Mouse (Mus musculus): Measurements from ENCODE around the gene Klhdc7b. TPM values are rescaled to one million over a fixed set of nuclear protein-coding genes. Genes with fewer than 3 reads are reported as not detected.

Klhdc7b gene
- total RNA-seq, 2 experiments from 2014 or later = 0.13 to 0.18 TPM

GRCm38 (mm10) chr15:89374801-89375534, 9.7 kb upstream of the Klhdc7b start:
- DNase-seq (ENCODE audit: low spot score in 2 of 2) = no peak

- DNase-seq (ENCODE audit: low spot score in 2 of 2) = no peak
These were observed 8.7 kb upstream of the Klhdc7b start for GRCm38 (mm10) chr15:89376040-89376439.

GRCm38 (mm10) chr15:89376957-89377356, 7.8 kb upstream of the Klhdc7b start, which contains the start of gene Tymp:
Gene Tymp, minus strand, starts transcription at chr15:89377039.
- DNase-seq (ENCODE audit: low spot score in 2 of 2) = no peak

- DNase-seq (ENCODE audit: low spot score in 2 of 2) = no peak
These were observed 7.4 kb upstream of the Klhdc7b start for GRCm38 (mm10) chr15:89377362-89377761.

GRCm38 (mm10) chr15:89377938-89378828, 6.5 kb upstream of the Klhdc7b start:
- DNase-seq (ENCODE audit: low spot score in 2 of 2) = peak in 1 of 2 experiments; percentile 14

- peak in 1 of 2 experiments; percentile 18 for DNase-seq (ENCODE audit: low spot score in 2 of 2)
These were observed 5.8 kb upstream of the Klhdc7b start, which contains the start of gene Odf3b for GRCm38 (mm10) chr15:89378831-89379401. Gene Odf3b, minus strand, starts transcription at chr15:89379282.

GRCm38 (mm10) chr15:89379429-89379828, 5.3 kb upstream of the Klhdc7b start:
- no peak for DNase-seq (ENCODE audit: low spot score in 2 of 2)

GRCm38 (mm10) chr15:89387127-89387526, 2.4 kb downstream of the Klhdc7b start:
- no peak for DNase-seq (ENCODE audit: low spot score in 2 of 2)

- DNase-seq (ENCODE audit: low spot score in 2 of 2) = no peak
These were observed 5.4 kb downstream of the Klhdc7b start for GRCm38 (mm10) chr15:89390081-89390480.

- DNase-seq (ENCODE audit: low spot score in 2 of 2) = no peak
These were observed 12.2 kb downstream of the Klhdc7b start for GRCm38 (mm10) chr15:89396883-89397282.

GRCm38 (mm10) chr15:89398146-89398545, 13.4 kb downstream of the Klhdc7b start:
- no peak for DNase-seq (ENCODE audit: low spot score in 2 of 2)

- no peak for DNase-seq (ENCODE audit: low spot score in 2 of 2)
These were observed 15.0 kb downstream of the Klhdc7b start for GRCm38 (mm10) chr15:89399716-89400115.

- no peak for DNase-seq (ENCODE audit: low spot score in 2 of 2)
These were observed 17.8 kb downstream of the Klhdc7b start for GRCm38 (mm10) chr15:89402471-89402870.

GRCm38 (mm10) chr15:89404831-89405623, 20.3 kb downstream of the Klhdc7b start:
- DNase-seq (ENCODE audit: low spot score in 2 of 2) = no peak

- no peak for DNase-seq (ENCODE audit: low spot score in 2 of 2)
These were observed 22.0 kb downstream of the Klhdc7b start for GRCm38 (mm10) chr15:89406691-89407090.

GRCm38 (mm10) chr15:89410118-89410517, 25.4 kb downstream of the Klhdc7b start, which contains the start of gene Syce3:
Gene Syce3, minus strand, starts transcription at chr15:89410503.
- no peak for DNase-seq (ENCODE audit: low spot score in 2 of 2)

- DNase-seq (ENCODE audit: low spot score in 2 of 2) = no peak
These were observed 30.6 kb downstream of the Klhdc7b start for GRCm38 (mm10) chr15:89415282-89415681.

- DNase-seq (ENCODE audit: low spot score in 2 of 2) = no peak
These were observed 37.2 kb downstream of the Klhdc7b start for GRCm38 (mm10) chr15:89421938-89422337.

- no peak for DNase-seq (ENCODE audit: low spot score in 2 of 2)
These were observed 39.9 kb downstream of the Klhdc7b start for GRCm38 (mm10) chr15:89424621-89425020.

- no peak for DNase-seq (ENCODE audit: low spot score in 2 of 2)
These were observed 41.0 kb downstream of the Klhdc7b start, which contains the start of gene Cpt1b for GRCm38 (mm10) chr15:89425711-89426121. Gene Cpt1b, minus strand, starts transcription at chr15:89425863.

- no peak for DNase-seq (ENCODE audit: low spot score in 2 of 2)
These were observed 42.0 kb downstream of the Klhdc7b start for GRCm38 (mm10) chr15:89426716-89427115.
